Mouse (Mus musculus) G1E (cell line): ENCODE measurements around the gene Aldoart2.

Experiments
- CTCF ChIP-seq: IDR thresholded peaks from 2 replicates; pipeline ENCODE4 v1.5.1; 2012; ENCODE audit warnings: low read depth, low read length, inconsistent platforms, mixed read lengths
- GATA1 ChIP-seq: IDR thresholded peaks from 2 replicates; pipeline ENCODE4 v1.6.1; 2012; ENCODE audit warnings: borderline replicate concordance, low read length, inconsistent platforms, mixed read lengths
- TAL1 ChIP-seq: conservative IDR thresholded peaks from 2 replicates; pipeline ENCODE4 v1.6.1; 2012; ENCODE audit warnings: low read depth, low read length, inconsistent platforms, mixed read lengths

DNA sequence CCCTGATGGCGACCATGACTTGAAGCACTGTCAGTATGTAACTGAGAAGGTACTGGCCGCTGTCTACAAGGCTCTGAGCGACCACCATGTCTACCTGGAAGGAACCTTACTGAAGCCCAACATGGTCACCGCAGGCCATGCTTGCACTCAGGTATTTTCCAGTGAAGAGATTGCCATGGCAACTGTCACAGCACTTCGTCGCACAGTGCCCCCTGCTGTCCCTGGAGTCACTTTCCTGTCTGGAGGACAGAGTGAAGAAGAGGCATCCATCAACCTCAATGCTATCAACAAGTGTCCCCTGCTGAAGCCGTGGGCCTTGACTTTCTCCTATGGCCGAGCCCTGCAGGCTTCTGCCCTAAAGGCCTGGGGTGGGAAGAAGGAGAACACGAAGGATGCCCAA is 828 bp downstream of the Aldoart2 start:
- TF ChIP-seq CTCF (no peak), GATA1 (no peak), TAL1 (no peak)
